Mouse (Mus musculus) hindbrain, embryonic 13.5 days (tissue): Measurements from ENCODE around the gene Ccl9. TPM values are rescaled to one million over a fixed set of nuclear protein-coding genes. Genes with fewer than 3 reads are reported as not detected.

Experiments used
- ATAC-seq: fragments of 200-750 bp; cut with Nextera tagmentation; 2 replicates; pipeline ENCODE4 v1.8.0; 2017; ENCODE audit warnings: moderate TSS enrichment; ENCODE audit not compliant: low FRiP score
- H3K27ac ChIP-seq: fragments of 300-500 bp; sonication (generic); 2 replicates; pipeline ENCODE4 v1.5.1; 2015; ENCODE audit warnings: inconsistent platforms, mild to moderate bottlenecking, moderate library complexity
- H3K27me3 ChIP-seq: fragments of 300-500 bp; sonication (generic); 2 replicates; pipeline ENCODE4 v1.6.1; 2015; ENCODE audit warnings: mild to moderate bottlenecking, inconsistent platforms
- H3K36me3 ChIP-seq: fragments of 300-500 bp; sonication (generic); 2 replicates; pipeline ENCODE4 v1.6.1; 2015; ENCODE audit warnings: mild to moderate bottlenecking, inconsistent platforms
- H3K4me1 ChIP-seq: fragments of 300-500 bp; sonication (generic); replicated peaks from 2 replicates; pipeline ENCODE4 v1.6.1; 2015; ENCODE audit warnings: inconsistent platforms
- H3K4me2 ChIP-seq: fragments of 300-500 bp; sonication (generic); 2 replicates; pipeline ENCODE4 v1.6.1; 2015; ENCODE audit warnings: inconsistent platforms, mild to moderate bottlenecking, moderate library complexity
- H3K4me3 ChIP-seq: fragments of 300-500 bp; sonication (generic); 2 replicates; pipeline ENCODE4 v1.5.1; 2015; ENCODE audit warnings: mild to moderate bottlenecking, inconsistent platforms
- H3K9ac ChIP-seq: fragments of 300-500 bp; sonication (generic); 2 replicates; pipeline ENCODE4 v1.6.1; 2015; ENCODE audit warnings: mild to moderate bottlenecking, inconsistent platforms
- H3K9me3 ChIP-seq: fragments of 300-500 bp; sonication (generic); 2 replicates; pipeline ENCODE4 v1.6.1; 2016; ENCODE audit warnings: inconsistent platforms
- WGBS: fragments of 180-500 bp; shearing (Covaris S2); methylation state at CpG from one replicate; pipeline ENCODE4 v1.1.7; 2015; 5-methylcytosine and 5-hydroxymethylcytosine counted together
- polyA plus RNA-seq: library from polyadenylated mRNA; unstranded; fragments of >200 nt; fragmentation: Nextera tagmentation; extraction: Ambion mirVana; gene quantifications from 2 replicates; pipeline ENCODE4 v1.2.1, GENCODE M21; 2015

Gene Ccl9
- 1.9 and 4.1 TPM in 2 replicates for polyA plus RNA-seq

- no peak within 1 kb of the TSS for H3K9ac ChIP-seq
- H3K4me1 ChIP-seq = no peaks in the 10 kb centered on the region
- WGBS = 70% methylated on average over 2 of the region's 2 CpGs
- no peak for ATAC-seq
- H3K4me2 ChIP-seq = no peak within 1 kb of the TSS
- no peak within 1 kb of the TSS for H3K27ac ChIP-seq
- no peaks in the 10 kb centered on the region for H3K27me3 ChIP-seq
- H3K4me3 ChIP-seq = no peak within 1 kb of the TSS
- no peaks in the 10 kb centered on the region for H3K36me3 ChIP-seq
- H3K9me3 ChIP-seq = no peaks in the 10 kb centered on the region
Measured at GRCm38 (mm10) chr11:83578186-83578760, at the start of gene Ccl9. Gene Ccl9 (minus strand): TSS chr11:83578636.

GRCm38 (mm10) chr11:83623586-83623985, 45.1 kb upstream of the Ccl9 start:
- no peak overlapping the region for H3K4me3 ChIP-seq
- H3K36me3 ChIP-seq = no peaks in the 10 kb centered on the region
- H3K27ac ChIP-seq = no peak overlapping the region
- no peaks in the 10 kb centered on the region for H3K27me3 ChIP-seq
- no peak overlapping the region for H3K4me2 ChIP-seq
- H3K9ac ChIP-seq = no peak overlapping the region
- H3K4me1 ChIP-seq = no peaks in the 10 kb centered on the region
- no peak for ATAC-seq
- H3K9me3 ChIP-seq = no peaks in the 10 kb centered on the region
- 89% methylated on average over 3 of the region's 3 CpGs for whole genome bisulfite sequencing

GRCm38 (mm10) chr11:83619037-83619436, 40.6 kb upstream of the Ccl9 start:
- Histone ChIP-seq H3K4me3 (no peak overlapping the region), H3K9ac (no peak overlapping the region), H3K36me3 (no peaks in the 10 kb centered on the region), H3K4me1 (no peaks in the 10 kb centered on the region), H3K27me3 (no peaks in the 10 kb centered on the region), H3K9me3 (no peaks in the 10 kb centered on the region), H3K27ac (no peak overlapping the region), H3K4me2 (no peak overlapping the region)
- WGBS = 81% methylated on average over 1 of the region's 1 CpGs
- ATAC-seq = no peak

- H3K27me3 ChIP-seq = no peaks in the 10 kb centered on the region
- H3K9ac ChIP-seq = no peak overlapping the region
- H3K4me3 ChIP-seq = no peak overlapping the region
- no peaks in the 10 kb centered on the region for H3K4me1 ChIP-seq
- no peak overlapping the region for H3K4me2 ChIP-seq
- H3K9me3 ChIP-seq = no peaks in the 10 kb centered on the region
- no peak overlapping the region for H3K27ac ChIP-seq
- H3K36me3 ChIP-seq = no peaks in the 10 kb centered on the region
- no peak for ATAC-seq
- WGBS = 56% methylated on average over 5 of the region's 5 CpGs
Measured at GRCm38 (mm10) chr11:83618238-83618637, 39.8 kb upstream of the Ccl9 start.

- H3K4me1 ChIP-seq = no peaks in the 10 kb centered on the region
- no peak overlapping the region for H3K4me3 ChIP-seq
- H3K36me3 ChIP-seq = no peaks in the 10 kb centered on the region
- no peak overlapping the region for H3K27ac ChIP-seq
- no peak for ATAC-seq
- WGBS = 96% methylated on average over 1 of the region's 1 CpGs
- no peaks in the 10 kb centered on the region for H3K9me3 ChIP-seq
- H3K27me3 ChIP-seq = no peaks in the 10 kb centered on the region
- H3K9ac ChIP-seq = no peak overlapping the region
- no peak overlapping the region for H3K4me2 ChIP-seq
Measured at GRCm38 (mm10) chr11:83616586-83616985, 38.1 kb upstream of the Ccl9 start.

- no peak overlapping the region for H3K27ac ChIP-seq
- H3K9ac ChIP-seq = no peak overlapping the region
- no peaks in the 10 kb centered on the region for H3K27me3 ChIP-seq
- no peak for ATAC-seq
- H3K4me3 ChIP-seq = no peak overlapping the region
- WGBS = 92% methylated on average over 2 of the region's 2 CpGs
- H3K36me3 ChIP-seq = no peaks in the 10 kb centered on the region
- H3K4me2 ChIP-seq = no peak overlapping the region
- no peaks in the 10 kb centered on the region for H3K4me1 ChIP-seq
- H3K9me3 ChIP-seq = no peaks in the 10 kb centered on the region
Measured at GRCm38 (mm10) chr11:83610900-83611299, 32.5 kb upstream of the Ccl9 start.

GRCm38 (mm10) chr11:83606396-83606795, 28.0 kb upstream of the Ccl9 start:
- WGBS = 63% methylated on average over 1 of the region's 1 CpGs
- no peak overlapping the region for H3K4me2 ChIP-seq
- no peaks in the 10 kb centered on the region for H3K36me3 ChIP-seq
- H3K4me3 ChIP-seq = no peak overlapping the region
- no peaks in the 10 kb centered on the region for H3K4me1 ChIP-seq
- H3K9ac ChIP-seq = no peak overlapping the region
- H3K27me3 ChIP-seq = no peaks in the 10 kb centered on the region
- no peaks in the 10 kb centered on the region for H3K9me3 ChIP-seq
- no peak overlapping the region for H3K27ac ChIP-seq
- no peak for ATAC-seq

GRCm38 (mm10) chr11:83605535-83605934, 27.1 kb upstream of the Ccl9 start:
- Histone ChIP-seq H3K27ac (no peak overlapping the region), H3K9me3 (no peaks in the 10 kb centered on the region), H3K4me2 (no peak overlapping the region), H3K4me1 (no peaks in the 10 kb centered on the region), H3K9ac (no peak overlapping the region), H3K4me3 (no peak overlapping the region), H3K27me3 (no peaks in the 10 kb centered on the region), H3K36me3 (no peaks in the 10 kb centered on the region)
- no peak for ATAC-seq
- WGBS = 90% methylated on average over 3 of the region's 3 CpGs

- Histone ChIP-seq H3K36me3 (no peaks in the 10 kb centered on the region), H3K4me2 (no peak overlapping the region), H3K4me1 (no peaks in the 10 kb centered on the region), H3K9me3 (no peaks in the 10 kb centered on the region), H3K27ac (no peak overlapping the region), H3K9ac (no peak overlapping the region), H3K4me3 (no peak overlapping the region), H3K27me3 (no peaks in the 10 kb centered on the region)
- WGBS = 93% methylated on average over 4 of the region's 4 CpGs
- ATAC-seq = no peak
Measured at GRCm38 (mm10) chr11:83604698-83605097, 26.3 kb upstream of the Ccl9 start.

GRCm38 (mm10) chr11:83603399-83603798, 25.0 kb upstream of the Ccl9 start:
- Histone ChIP-seq H3K36me3 (no peaks in the 10 kb centered on the region), H3K27me3 (no peaks in the 10 kb centered on the region), H3K4me1 (no peaks in the 10 kb centered on the region), H3K4me2 (no peak overlapping the region), H3K27ac (no peak overlapping the region), H3K4me3 (no peak overlapping the region), H3K9me3 (no peaks in the 10 kb centered on the region), H3K9ac (no peak overlapping the region)
- ATAC-seq = no peak
- 91% methylated on average over 3 of the region's 3 CpGs for WGBS

- ATAC-seq = no peak
- Histone ChIP-seq H3K27me3 (no peaks in the 10 kb centered on the region), H3K4me2 (no peak overlapping the region), H3K4me3 (no peak overlapping the region), H3K36me3 (no peaks in the 10 kb centered on the region), H3K27ac (no peak overlapping the region), H3K4me1 (no peaks in the 10 kb centered on the region), H3K9me3 (no peaks in the 10 kb centered on the region), H3K9ac (no peak overlapping the region)
- WGBS = 88% methylated on average over 2 of the region's 2 CpGs
Measured at GRCm38 (mm10) chr11:83600576-83600975, 22.1 kb upstream of the Ccl9 start.

- Histone ChIP-seq H3K9ac (no peak overlapping the region), H3K4me1 (no peaks in the 10 kb centered on the region), H3K36me3 (no peaks in the 10 kb centered on the region), H3K9me3 (no peaks in the 10 kb centered on the region), H3K4me2 (no peak overlapping the region), H3K27me3 (no peaks in the 10 kb centered on the region), H3K4me3 (no peak overlapping the region), H3K27ac (no peak overlapping the region)
- ATAC-seq = no peak
- WGBS = 94% methylated on average over 3 of the region's 3 CpGs
Measured at GRCm38 (mm10) chr11:83598991-83599390, 20.6 kb upstream of the Ccl9 start.

GRCm38 (mm10) chr11:83598207-83598837, 19.9 kb upstream of the Ccl9 start:
- H3K4me2 ChIP-seq = no peak overlapping the region
- H3K36me3 ChIP-seq = no peaks in the 10 kb centered on the region
- no peak for ATAC-seq
- H3K9me3 ChIP-seq = no peaks in the 10 kb centered on the region
- WGBS = 88% methylated on average over 3 of the region's 3 CpGs
- no peaks in the 10 kb centered on the region for H3K27me3 ChIP-seq
- H3K4me1 ChIP-seq = no peaks in the 10 kb centered on the region
- no peak overlapping the region for H3K27ac ChIP-seq
- no peak overlapping the region for H3K9ac ChIP-seq
- H3K4me3 ChIP-seq = no peak overlapping the region
